Mouse (Mus musculus) limb, embryonic 10.5 days (tissue): ENCODE results near the gene Nxf3. TPM values are rescaled to one million over a fixed set of nuclear protein-coding genes. Genes with fewer than 3 reads are reported as not detected.
A peak's percentile ranks its signal among the peaks of the same experiment; 100 is the strongest.
"Not testable (repeated sequence)": the region's sequence is repeated elsewhere in the genome, so short reads cannot be mapped to it uniquely, and the experiment has no call there.

Experiments used
- DNase-seq: peaks from one replicate; pipeline ENCODE4 v3.0.0-alpha.2; 2017; ENCODE audit warnings: low spot score
- H3K27ac ChIP-seq: fragments of 300-500 bp; sonication (generic); 2 replicates; pipeline ENCODE4 v1.5.1; 2016; ENCODE audit warnings: mild to moderate bottlenecking
- H3K27me3 ChIP-seq: fragments of 300-500 bp; sonication (generic); 2 replicates; pipeline ENCODE4 v1.6.1; 2016; ENCODE audit warnings: low read depth, mild to moderate bottlenecking; ENCODE audit not compliant: poor library complexity, severe bottlenecking
- H3K36me3 ChIP-seq: fragments of 300-500 bp; sonication (generic); 2 replicates; pipeline ENCODE4 v1.6.1; 2016; ENCODE audit warnings: mild to moderate bottlenecking, moderate library complexity
- H3K4me1 ChIP-seq: fragments of 300-500 bp; sonication (generic); 2 replicates; pipeline ENCODE4 v1.6.1; 2016
- H3K4me3 ChIP-seq: fragments of 300-500 bp; sonication (generic); 2 replicates; pipeline ENCODE4 v1.5.1; 2016; ENCODE audit warnings: mild to moderate bottlenecking, moderate library complexity
- H3K9me3 ChIP-seq: fragments of 300-500 bp; sonication (generic); replicated peaks from 2 replicates; pipeline ENCODE4 v1.6.1; 2016; ENCODE audit warnings: mild to moderate bottlenecking
- WGBS: fragments of 180-500 bp; shearing (Covaris S2); methylation state at CpG from one replicate; pipeline ENCODE4 v1.1.7; 2016; 5-methylcytosine and 5-hydroxymethylcytosine counted together
- polyA plus RNA-seq: library from polyadenylated mRNA; unstranded; fragments of >200 nt; fragmentation: Nextera tagmentation; extraction: Ambion mirVana; gene quantifications from 2 replicates; pipeline ENCODE4 v1.2.1, GENCODE M21; 2016

Nxf3 gene
- polyA plus RNA-seq, 1 experiment from 2014 or later, result not detected

- WGBS, result 83% methylated on average over 1 of the region's 1 CpGs
- no peak overlapping the region for H3K27ac ChIP-seq
- H3K27me3 ChIP-seq, result peaks cover 45% of the 10 kb centered on the region
- no peak overlapping the region for H3K4me3 ChIP-seq
- H3K4me1 ChIP-seq, result no peaks in the 10 kb centered on the region
- no peaks in the 10 kb centered on the region for H3K36me3 ChIP-seq
- H3K9me3 ChIP-seq, result no peaks in the 10 kb centered on the region
- no peak for DNase-seq
These were observed 24.4 kb downstream of the Nxf3 start for GRCm38 (mm10) chrX:136060698-136061097.

DNA sequence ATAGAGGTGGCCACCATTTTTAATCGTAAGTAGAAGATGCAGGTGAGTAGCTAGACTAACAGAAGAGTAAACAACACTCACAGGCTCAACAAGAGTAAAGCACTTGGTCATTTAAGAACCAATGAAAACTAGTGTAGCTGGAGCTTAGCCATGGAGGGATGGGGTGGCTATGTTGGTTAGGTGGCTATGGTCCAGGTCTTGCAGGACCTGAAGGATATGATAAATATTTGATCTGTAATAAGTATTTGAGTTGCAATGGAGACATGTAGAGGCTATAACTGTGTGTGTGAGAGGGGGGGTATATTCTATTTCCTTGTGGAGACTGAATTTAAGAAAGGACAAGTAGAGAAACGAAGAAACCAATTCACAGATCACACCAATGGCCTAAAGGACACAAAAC lies 33.8 kb downstream of the Nxf3 start:
- H3K36me3 ChIP-seq, result no peaks in the 10 kb centered on the region
- H3K4me3 ChIP-seq, result no peak overlapping the region
- H3K27ac ChIP-seq, result no peak overlapping the region
- no peaks in the 10 kb centered on the region for H3K4me1 ChIP-seq
- no peaks in the 10 kb centered on the region for H3K9me3 ChIP-seq
- peaks cover 35% of the 10 kb centered on the region for H3K27me3 ChIP-seq
- 88% methylated on average over 2 of the region's 2 CpGs for WGBS
- no peak for DNase-seq

GRCm38 (mm10) chrX:136047528-136047927 lies 37.5 kb downstream of the Nxf3 start:
- Histone ChIP-seq H3K9me3 (no peaks in the 10 kb centered on the region), H3K4me3 (no peak overlapping the region), H3K27me3 (peaks cover 47% of the 10 kb centered on the region), H3K36me3 (no peaks in the 10 kb centered on the region), H3K27ac (no peak overlapping the region), H3K4me1 (no peaks in the 10 kb centered on the region)
- 11% methylated on average over 5 of the region's 5 CpGs for WGBS
- DNase-seq, result peak; percentile 43

DNA sequence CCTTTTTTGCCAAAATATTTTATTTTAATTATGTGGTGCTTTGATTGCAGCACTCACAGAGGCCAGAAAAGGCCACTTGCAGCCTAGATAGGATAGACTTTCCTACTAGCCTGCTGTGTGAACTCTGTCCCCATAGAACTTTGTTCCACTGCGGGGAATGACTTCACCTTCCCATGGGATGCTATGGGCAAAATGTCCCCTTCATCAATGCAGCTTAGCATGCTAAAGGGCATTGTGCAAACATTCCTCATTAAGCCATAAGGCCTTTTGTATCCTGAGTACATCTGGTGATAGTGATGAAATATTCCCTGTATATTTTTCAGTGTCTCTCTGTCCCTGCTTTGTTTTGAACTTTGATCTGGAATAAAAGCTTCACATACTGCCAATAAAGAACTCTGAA lies 41.3 kb downstream of the Nxf3 start:
- no peak for DNase-seq
- H3K4me3 ChIP-seq, result no peak overlapping the region
- no peaks in the 10 kb centered on the region for H3K9me3 ChIP-seq
- peaks cover 51% of the 10 kb centered on the region for H3K27me3 ChIP-seq
- no peak overlapping the region for H3K27ac ChIP-seq
- no peaks in the 10 kb centered on the region for H3K4me1 ChIP-seq
- H3K36me3 ChIP-seq, result no peaks in the 10 kb centered on the region
- 96% methylated on average over 1 of the region's 1 CpGs for WGBS

DNA sequence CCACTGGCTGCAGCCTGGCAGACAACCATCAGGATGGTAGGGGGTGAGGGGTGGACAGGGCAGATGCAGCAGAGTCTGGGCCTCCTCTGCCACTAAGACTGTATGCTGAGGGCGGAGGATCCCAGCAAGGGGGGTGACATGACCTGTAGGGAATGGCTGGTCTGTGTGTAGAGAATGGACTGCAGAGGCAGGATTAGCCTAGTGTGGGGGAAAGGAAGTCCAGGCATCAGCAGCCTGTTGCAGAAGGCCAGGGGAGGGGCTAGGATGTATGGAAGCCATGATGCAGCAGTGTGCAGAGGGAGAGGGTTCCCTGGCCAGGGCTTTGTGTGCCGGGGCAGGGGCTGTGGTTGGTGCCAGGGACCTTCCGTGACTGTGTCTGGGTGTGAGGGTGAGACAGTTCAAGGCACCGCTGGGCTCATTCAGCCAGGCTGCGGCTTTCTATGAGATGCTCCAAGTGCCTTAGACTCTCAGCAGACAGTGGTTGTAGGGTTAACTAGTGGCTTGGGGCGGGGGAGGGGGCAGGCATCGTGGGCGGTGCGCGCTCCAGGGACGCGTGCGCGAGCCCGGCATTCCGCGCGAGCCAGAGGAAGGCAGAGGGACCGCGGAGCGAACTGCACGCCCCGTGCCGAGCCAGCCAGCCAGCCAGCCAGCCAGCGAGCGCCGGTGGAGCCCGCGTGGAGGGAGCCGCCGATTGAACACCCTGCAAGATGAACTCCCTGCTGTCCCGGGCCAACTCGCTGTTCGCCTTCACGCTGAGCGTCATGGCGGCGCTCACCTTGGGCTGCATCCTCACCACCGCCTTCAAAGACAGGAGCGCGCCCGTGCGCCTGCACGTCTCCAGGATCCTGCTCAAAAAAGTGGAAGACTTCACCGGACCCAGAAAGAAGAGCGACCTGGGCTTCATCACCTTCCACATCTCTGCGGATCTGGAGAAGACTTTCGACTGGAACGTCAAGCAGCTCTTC lies 52.0 kb downstream of the Nxf3 start, which contains the start of gene Arxes1:
Arxes1 (plus strand) TSS at position 569 of the 965 bp plus-strand sequence.
- Histone ChIP-seq H3K27ac (peak within 1 kb of the TSS; percentile 46; the same call in 1 of the 2 replicates), H3K4me3 (peak within 1 kb of the TSS; percentile 42), H3K27me3 (peaks cover 63% of the 10 kb centered on the region)
- not testable (repeated sequence) for H3K9me3 ChIP-seq, H3K36me3 ChIP-seq, H3K4me1 ChIP-seq, DNase-seq
- WGBS, result 13% methylated on average over 6 of the region's 49 CpGs

DNA sequence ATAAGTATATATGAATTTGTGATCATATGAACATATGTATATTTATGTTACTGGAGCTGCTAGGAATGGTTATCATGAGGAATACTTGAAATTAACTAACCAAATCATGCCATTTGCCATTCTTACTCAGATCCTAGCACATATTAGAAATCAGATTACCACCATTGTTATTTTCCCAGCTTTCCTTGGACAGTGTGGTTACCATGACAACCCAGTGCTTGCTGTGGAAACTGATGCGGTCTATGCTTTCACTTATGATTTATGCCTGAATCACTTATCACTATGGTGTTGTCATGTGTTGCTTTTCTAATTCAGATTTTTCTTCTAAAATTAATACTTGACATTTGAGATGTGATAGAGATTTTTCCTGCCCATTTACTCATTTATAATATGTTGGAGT lies 54.7 kb downstream of the Nxf3 start:
- Histone ChIP-seq H3K9me3 (no peaks in the 10 kb centered on the region), H3K27me3 (peaks cover 69% of the 10 kb centered on the region), H3K27ac (no peak overlapping the region), H3K36me3 (no peaks in the 10 kb centered on the region), H3K4me3 (no peak overlapping the region), H3K4me1 (no peaks in the 10 kb centered on the region)
- WGBS, result 86% methylated on average over 1 of the region's 1 CpGs
- DNase-seq, result no peak

Other genes with a start within 250 kb of the Nxf3 start
- gene Gprasp2, start 246.2 kb downstream of the Nxf3 start, polyA plus RNA-seq, result 21.0 and 32.5 TPM in 2 replicates
- gene Arxes2, start 91.4 kb downstream of the Nxf3 start, polyA plus RNA-seq, result 91.6 and 92.4 TPM in 2 replicates
- gene Arxes1, start 51.9 kb downstream of the Nxf3 start, polyA plus RNA-seq, result 38.1 and 40.5 TPM in 2 replicates
- 261 and 268 TPM in 2 replicates for gene Bex2, start 17.0 kb downstream of the Nxf3 start, polyA plus RNA-seq
- 67.9 and 81.2 TPM in 2 replicates for gene Bex4, start 53.7 kb upstream of the Nxf3 start, polyA plus RNA-seq
- 201 and 220 TPM in 2 replicates for gene Tceal8, start 87.1 kb upstream of the Nxf3 start, polyA plus RNA-seq
- gene Tceal5, start 118.6 kb upstream of the Nxf3 start, polyA plus RNA-seq, result 3.2 and 4.7 TPM in 2 replicates
- 0.44 and 0.64 TPM in 2 replicates for gene Tceal7, start 129.5 kb upstream of the Nxf3 start, polyA plus RNA-seq
- gene Bex1, start 130.3 kb upstream of the Nxf3 start, polyA plus RNA-seq, result 100 and 107 TPM in 2 replicates
- 496 and 558 TPM in 2 replicates for gene Tceal9, start 159.8 kb upstream of the Nxf3 start, polyA plus RNA-seq
- gene Bex3, start 185.0 kb upstream of the Nxf3 start, polyA plus RNA-seq, result 633 and 675 TPM in 2 replicates